Mouse (Mus musculus) cerebellum, adult 11-12 months (tissue): ENCODE data around the gene Gm20696.

Source experiments
- DNase-seq: peaks from one replicate; pipeline ENCODE4 v3.0.0; 2022

Gene Gm20696

DNA sequence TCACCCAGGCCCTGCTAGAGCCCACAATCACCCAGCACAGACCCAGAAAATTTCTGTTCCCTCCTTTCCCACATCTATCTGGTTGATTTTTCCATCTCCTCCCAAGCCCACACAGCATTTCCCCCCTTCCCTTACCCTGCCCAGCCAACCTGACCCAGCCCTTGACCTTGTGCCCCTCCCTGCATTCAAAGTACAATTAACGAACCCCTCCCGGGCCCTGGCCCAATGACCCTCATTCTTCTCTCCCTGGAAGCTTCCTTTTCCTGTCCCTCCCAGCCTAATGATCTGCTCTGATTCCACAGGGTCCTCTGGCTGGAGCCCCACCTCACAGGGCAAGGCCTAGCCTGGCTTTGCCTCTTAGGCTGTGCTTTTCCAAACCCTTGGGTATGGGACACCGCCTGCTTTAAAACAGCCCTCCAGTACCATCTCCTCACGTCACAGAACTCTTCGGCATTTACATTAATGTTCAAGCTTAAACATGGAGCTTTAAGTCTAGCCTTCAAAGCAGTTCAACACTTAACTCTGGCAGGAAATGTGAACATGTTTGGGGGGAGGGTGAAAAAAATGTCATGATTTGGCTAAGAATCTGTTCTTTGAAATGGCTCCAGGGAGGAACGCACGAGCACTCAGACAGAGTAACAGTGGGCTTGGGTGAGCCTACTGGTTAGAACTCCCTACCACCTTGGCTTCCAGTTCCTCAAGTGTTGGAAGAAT lies 287.4 kb downstream of the Gm20696 start:
- DNase-seq, result no peak

DNA sequence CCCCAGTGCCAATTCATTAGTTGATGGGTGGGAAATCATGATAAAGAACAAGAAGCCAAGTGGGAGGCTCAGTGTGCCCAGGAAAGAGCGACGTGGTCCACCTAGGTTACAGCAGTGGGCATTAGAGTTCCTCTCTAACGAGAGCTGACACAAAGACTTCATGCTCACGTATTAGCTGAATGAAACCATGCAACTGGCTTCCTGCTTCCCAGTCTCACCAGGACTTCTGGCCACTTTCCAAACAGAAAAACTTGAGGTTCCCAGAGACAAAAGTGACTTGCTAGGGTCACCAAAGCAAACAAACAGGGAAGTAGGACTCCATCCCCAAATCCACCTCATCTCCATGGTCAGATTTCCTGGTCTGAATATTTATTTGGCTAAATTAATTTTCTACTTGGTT lies 288.9 kb downstream of the Gm20696 start:
- DNase-seq, result no peak

DNA sequence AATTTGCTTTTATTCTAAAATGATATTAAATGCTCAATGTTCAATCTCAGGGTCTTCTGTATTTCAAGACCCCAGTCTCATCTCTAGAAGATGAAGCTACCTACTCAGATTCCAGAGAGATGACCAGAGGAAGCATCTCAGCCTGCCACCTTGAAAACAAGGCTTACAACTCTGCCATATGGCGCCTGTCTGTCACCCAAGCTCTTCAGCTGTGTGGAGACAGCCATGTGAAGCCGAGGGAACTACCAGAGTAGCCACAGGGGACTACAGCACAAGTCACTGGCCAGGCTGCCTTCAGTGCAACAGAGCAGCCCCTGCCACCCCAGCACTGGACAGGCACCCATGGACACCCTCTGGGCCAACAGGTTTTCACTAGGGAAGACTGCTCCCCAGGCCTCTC lies 289.5 kb downstream of the Gm20696 start:
- DNase-seq, result peak; percentile 15

DNA sequence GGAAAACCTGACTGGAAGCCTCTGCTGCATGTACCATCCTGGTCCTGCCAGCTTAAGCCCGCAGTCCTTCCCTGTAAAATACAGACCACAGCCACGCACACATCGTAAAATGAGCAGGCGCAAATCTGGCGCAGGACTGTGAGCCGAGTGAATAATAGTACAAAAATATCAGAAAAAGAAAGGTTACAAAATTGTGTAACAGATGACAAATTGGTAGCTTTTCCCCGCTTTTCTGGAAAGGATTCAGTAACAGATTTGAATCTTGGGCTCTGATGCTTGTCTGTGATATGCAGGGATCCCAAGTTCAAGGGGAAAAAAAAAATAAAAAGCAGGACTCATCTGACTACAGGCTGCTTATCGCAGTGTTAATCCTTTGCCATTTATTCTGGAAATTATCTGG lies 289.9 kb downstream of the Gm20696 start:
- DNase-seq, result no peak

DNA sequence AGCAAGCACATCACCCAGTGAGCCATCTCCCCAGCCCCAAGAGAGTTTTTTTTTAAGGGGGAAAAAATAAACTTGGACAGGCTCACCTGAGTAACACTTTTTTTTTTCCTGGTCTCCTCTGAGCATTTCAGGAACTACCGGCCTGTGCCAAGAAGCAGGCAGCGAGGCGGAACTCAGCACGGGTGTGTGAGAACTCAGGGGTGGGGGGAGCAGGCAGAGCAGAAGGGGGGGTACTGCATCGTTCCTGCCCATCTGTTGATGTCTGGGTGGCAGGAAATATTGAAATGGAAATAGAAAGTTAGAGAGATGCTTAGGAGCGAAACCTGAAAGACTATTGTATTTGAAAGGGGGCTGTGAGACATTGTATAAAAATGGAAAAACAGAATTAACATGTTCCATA lies 290.7 kb downstream of the Gm20696 start:
- DNase-seq, result no peak

DNA sequence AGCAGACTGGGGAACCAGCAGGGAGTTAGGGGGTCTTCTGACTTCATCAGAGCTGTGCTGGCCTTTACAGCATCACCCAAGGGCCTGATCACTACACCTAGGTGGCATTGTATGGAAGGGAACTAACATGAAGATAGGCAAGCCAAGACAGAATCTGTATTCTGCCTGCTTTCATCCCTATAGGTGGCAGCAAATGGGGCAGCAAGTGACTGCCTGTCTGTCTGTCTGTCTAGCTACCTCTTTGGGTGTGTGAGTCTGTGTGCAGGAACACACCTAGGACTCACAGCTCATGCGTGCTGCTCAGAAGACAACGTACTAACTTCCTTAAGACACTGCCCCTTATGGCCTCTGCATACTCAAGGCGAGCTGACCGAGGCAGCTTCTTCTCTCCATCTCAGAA lies 291.2 kb downstream of the Gm20696 start:
- no peak for DNase-seq

DNA sequence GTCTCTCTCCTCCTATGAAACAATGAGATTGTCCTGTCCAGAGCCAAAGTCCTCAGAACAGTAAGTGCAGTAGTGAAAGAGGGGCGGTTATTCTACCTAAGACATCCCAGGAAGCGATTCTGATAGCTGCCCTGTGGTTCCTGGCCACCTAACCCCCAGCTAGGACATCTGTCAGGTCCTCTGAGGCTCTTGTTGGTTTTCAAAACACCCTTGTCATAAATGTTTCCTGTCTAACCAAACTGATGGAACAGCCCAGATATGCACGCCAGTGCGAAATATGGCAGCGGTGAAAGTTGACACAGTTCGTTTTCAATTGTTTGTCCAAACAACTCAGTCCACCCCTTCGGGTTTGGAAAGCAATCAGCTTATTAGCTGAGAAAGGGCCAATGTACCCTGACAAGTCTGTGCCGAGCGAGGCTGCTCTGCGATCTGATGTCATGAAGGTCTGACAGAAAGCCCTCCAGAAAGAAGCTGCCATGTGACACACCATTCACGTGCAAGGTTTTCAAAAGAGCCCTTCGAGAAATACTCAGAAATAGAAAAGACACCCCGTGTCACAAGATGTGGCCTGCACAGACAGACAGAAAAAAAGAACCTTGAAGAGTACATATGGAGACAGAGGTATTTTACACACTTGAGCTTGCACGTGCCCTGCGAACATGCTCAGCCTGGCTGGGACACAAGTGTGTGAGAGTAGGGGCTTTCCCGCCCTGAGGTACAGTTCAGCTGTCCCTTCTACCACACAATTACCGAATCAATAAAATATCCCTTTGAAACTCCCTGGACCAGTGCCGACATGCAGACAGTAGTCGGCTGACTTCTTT lies 291.9 kb downstream of the Gm20696 start:
- no peak for DNase-seq

DNA sequence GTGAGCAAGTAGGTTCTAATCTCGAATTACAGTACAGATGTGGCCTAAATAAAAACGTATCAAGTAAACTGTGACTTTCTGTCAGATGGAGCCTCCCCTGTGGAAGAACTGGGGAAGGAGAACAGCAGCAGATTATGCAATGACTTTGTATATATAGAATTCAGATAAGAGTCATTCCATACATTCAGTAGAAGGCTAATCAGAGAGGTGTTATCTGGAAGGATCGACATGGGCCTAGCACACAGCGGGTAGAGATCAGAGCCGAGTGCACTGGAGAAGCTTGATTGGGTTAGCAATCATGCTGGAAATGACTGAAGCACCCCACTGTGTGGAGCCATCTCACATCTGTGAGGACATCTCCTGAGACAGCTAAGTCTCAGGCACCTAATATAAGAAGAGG lies 294.2 kb downstream of the Gm20696 start:
- DNase-seq, result no peak

DNA sequence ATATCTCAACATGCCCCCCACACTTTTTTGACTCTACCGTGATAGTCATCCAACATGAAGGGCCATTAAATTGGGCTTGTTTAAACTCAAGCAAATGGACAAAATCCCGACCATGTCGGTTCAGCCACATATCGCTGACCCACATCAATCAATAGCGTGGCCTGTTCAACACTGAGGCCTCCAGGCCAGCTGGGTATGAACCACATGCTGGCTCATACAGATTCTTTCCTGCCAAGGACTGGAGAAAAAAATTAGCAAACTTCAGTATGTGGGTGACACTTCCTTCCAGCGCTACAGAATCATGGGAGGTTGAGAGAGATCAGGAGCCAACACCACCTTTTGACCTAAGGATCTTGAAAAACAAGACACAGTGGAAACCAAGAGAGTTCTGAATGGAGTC lies 294.6 kb downstream of the Gm20696 start:
- DNase-seq, result no peak

DNA sequence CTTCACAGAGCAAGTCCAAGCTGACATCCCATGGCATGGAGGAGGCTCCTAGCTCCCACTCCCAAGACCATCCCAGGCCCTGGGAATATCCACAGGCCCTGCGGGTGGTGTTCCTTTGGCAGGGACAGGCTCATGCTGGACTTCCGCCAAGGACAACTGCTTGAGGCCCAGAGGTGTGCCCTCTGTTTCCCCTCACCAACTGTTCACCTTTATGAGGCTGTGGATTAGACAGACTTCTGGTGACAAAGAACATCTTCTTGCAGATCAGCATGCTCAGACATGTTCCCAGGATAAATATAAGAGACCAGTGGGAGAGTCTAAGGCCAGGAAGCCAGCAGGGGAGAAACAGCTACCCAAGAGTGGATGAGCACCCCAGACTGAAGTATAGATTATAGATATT lies 296.7 kb downstream of the Gm20696 start:
- no peak for DNase-seq

DNA sequence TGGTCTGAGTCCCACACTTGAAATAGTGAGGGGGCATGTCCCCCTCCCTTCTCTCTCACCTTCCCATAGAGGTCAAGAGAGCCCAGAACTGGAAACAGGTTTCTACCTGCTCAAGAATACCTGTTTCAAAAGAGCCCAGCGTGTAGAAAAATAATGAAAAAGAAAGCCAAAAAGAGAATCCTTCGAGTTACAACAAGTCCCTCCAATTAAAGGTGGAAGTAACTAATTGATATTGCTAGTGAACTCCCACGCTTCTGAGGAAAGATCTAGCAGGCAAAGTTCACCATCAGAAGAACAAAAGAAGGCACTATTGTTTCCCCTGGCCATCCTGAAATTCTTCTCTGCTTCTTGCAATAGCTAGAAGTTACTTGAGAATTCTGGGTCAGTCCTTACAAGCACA lies 297.4 kb downstream of the Gm20696 start:
- DNase-seq, result no peak

DNA sequence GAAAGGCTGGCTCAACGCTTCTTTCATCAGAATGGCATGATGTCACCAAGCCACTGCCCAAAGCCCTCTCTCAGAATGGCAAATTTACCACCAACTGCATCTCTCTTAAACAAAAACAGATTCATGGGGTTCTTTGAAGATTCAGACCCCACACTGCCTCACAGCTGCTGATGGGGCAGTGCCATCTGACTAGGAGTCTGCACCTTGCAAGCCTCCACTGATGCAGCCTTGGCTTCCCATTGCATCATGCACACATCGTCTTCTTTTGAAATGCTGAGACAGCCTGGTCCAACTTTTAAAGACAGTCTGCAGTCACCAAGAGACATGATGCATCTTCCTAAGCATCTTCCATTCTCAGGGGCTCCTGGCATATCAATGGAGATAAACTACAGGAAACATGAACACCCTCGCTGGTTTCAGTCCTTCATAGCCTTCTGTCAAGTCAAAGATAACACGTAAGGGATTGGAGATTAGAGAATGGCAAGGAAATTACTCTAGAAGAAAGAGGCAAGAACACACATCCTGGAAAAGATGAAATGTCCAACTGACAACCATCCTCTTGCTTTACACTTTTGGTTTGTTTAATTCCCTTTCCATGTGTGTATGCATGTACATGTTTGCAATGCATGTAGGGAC lies 298.4 kb downstream of the Gm20696 start:
- DNase-seq, result no peak

DNA sequence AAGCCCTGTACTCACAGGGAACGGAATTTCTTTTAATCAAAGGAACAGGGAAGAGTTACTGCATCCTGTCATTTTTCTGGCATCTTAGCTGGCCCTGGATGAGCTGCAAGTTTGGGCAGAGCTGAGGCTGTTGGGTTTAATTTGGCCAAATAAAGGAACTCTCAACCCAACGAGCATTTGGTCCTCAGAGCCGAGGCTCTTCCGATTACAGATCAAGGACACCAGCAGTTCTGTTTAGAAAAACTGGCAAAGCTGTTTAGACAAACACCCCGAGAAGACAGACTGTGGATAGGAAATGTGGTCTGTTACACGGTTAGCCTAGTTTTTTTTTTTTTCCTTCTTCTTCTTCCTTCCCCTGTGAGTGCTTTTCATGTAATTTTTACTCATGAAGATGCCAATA lies 302.1 kb downstream of the Gm20696 start:
- DNase-seq, result no peak

DNA sequence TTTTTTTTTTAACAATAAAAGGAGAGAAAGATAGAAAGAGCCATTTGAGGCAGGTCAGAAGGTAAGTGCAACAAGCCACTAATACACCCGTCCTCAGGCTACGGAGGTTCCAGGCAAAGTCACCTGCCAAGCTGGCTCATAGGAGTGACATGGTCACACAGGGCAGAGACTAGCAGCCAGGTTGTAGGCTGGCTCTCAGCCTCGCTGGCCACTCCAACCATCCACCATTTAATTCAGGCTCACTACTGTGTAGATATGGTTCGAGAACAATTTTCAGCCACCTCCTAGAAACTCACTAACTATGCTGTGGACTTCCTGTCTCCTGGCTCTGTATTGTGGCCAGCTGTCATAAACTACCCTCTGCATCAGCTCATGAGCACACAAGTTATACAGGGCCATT lies 306.0 kb downstream of the Gm20696 start:
- no peak for DNase-seq

DNA sequence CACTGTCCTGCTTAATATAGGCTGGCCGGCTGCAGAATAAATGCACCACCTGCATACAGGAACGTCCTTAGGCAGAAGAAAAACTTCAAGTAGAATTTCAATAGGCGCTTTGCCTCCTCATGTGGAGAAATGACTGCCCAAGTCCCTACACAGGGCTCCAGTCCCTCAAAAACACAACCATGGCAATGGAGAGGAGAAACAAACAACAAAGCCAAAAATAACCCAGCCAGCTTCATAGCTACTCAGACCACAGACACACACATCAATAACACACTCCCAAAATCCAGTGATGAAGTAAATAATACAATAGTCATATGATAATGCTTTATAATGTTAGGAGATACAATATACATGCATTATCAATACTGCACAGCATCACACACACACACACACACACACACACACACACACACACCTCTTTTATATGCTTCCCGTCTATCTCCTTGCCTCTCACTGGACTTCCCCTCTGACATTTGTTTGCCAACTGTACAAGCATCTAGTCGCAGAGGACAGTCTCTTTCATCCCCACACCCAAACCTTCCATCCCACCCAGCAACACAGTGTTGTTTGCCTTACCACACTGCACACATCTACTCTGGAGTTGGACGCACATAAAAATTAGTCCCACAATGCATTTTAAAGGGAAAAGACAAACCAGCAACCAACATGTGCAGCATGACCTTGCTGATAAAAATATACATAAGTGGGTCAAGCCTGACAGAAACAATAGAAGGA lies 306.7 kb downstream of the Gm20696 start:
- no peak for DNase-seq

DNA sequence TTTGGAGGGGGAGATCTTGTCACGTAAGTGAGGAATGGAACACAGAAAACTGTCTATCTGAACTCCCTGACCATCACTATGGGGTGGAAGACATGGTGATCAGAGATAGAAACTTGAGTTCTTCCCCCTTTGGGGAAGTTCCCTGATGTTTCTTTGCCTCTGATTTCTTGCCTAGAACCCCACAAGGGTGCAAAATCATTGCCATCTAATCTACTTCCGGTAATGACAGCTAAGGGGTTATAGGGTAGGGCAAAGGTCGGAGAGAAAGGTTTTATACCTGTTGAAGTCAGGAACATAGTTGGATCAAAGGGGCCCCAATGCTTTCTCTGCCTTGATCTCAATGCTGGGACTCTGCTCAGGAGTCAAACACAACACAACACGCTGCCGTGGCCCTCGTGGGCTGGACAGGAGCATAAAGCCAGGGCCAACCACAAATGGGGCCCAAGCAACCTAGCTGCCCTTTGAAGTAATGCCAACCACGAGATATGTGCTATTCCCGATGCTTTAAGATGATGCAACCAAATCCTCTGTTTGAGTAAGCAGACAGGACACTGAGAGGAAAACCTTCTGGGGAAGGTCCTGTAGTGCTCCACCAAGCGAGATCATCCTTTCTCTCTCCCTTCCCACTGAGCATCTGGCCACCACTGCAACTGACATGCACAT lies 307.4 kb downstream of the Gm20696 start:
- DNase-seq, result no peak

DNA sequence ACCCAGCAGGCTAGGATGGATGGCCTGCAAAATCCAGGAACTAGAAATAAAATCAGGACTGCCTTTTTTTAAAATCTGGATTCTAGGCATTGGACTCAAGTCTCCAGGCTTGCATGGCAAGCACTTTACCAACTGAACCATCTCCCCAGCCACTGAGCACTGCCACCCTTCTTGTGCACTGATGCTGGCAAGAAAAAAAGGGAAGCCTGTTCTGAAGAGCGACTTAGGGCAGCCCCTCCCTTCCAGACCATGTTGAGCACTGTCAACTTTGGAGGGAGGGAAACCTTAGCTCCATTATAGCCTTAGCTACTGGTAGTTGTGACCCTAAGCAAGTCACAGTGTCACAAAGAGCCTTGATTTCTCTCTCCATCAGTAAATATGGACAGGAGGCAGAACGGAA lies 308.7 kb downstream of the Gm20696 start:
- no peak for DNase-seq

DNA sequence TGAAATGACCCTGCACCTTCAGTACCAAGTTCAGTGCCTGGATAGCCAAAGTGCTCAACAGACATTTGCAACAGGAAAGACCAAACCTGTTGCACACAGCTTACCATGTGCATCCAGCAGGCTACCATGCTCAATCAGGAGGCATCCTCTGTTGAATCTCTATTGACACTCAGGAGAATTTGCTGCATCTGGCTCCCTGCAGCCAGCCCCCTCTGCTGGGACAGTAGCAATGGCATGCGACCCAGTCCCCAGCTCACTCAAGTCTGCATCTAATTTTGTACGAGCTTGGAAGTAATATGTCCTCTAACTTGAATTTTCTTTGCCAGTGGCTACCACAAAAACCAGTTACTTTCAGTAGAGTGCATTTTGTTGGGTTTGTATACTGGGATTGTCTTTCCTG lies 312.3 kb downstream of the Gm20696 start:
- DNase-seq, result no peak

DNA sequence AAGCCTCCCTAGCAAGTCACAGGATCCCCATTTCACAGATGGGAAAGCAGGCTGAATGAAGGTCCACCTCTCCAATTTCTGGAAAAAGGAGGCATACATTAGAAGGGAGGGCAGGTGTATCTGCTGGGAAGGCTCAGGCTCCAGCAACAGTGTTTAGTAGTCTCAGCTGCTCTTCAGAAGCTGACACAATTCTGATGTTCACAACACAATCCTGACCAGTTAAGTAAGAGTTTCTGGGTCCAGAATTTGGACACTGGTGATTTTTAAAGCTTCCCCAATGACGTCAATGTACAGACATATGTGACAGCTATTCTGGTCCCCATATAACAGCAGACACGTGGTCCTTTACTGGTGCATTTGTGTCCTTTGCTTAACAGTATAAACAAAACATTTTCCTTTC lies 313.2 kb downstream of the Gm20696 start:
- no peak for DNase-seq

DNA sequence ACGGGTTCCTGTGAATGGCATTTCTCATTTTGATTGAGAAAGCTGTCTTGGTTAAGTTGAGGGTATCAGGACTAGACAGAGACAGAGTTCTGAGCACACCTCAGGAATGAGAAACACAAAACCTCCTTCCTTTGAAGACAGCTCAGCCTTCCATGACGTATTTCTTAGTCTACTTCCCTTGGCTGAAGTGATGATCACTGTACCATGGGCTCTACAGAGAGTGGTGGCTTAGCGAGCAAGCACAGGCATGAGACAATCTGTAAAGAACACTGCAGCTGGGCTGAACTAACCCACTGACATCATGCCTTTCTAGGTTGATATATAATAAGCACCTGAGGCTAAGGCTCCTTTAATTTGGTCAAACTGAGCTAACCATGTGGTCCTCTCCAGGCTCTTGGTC lies 316.0 kb downstream of the Gm20696 start:
- no peak for DNase-seq

DNA sequence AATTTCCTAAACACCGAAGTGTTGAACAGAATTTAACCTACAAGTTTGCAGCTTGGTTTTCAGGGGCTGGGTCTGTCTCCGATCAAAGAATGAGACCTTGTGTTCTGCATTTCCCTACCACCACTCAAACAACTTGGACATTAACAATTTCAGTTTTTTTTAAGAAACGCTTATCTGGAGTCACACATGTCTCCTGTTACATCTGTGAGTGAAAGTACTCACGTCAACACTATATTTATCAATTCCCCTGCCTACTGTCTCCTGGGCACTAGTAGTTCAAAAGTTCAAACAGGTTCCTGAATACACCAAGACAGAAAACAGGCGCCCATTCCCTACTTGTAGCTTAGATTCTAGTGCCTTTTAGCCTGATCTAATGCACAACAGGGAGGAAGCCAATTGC lies 316.4 kb downstream of the Gm20696 start:
- DNase-seq, result no peak

DNA sequence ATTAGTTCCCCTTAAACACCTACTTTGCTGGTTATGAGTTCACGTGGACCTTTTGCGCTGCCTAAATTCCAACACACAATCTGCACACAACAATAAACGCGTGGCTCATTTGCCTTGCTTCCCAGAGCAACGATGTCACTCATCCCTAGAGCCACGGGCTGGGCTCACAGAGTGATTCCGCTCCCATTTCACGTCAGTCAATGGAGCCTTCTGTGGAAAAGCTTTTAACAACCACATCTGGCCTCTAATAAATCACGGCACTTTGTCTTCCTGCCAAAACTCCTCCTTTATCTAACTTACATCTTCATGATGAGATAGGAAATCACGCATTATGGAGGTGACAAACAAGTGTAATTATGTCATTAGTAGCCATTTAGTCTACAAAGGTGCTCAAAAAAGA lies 318.8 kb downstream of the Gm20696 start:
- no peak for DNase-seq

DNA sequence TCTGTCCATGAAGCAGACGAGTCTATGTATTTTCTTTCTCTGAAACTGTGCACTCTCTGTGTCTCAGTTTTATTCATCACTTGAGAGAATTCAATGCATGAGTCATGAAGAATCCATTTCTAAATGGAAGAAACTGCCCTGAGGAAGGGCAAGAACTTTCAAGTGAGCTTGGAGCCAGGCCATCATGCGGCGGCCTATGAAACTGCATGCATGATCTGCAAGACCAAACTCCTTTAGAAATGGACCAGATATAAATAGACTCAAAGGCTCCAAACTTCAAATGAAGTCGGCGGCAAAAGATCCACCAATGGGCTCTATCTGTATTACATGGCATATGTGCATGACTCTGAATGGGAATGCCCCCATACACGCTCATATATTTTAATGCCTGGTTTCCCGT lies 321.6 kb downstream of the Gm20696 start:
- DNase-seq, result no peak
